Mouse (Mus musculus): ENCODE results near the gene Eif3d. TPM values are rescaled to one million over a fixed set of nuclear protein-coding genes. Genes with fewer than 3 reads are reported as not detected.
"Not testable (repeated sequence)": the region's sequence is repeated elsewhere in the genome, so short reads cannot be mapped to it uniquely, and the experiment has no call there.

Gene Eif3d
- 15.2 and 40.0 TPM in 2 replicates for polyA plus RNA-seq (2012; ENCODE audit: insufficient read depth, low replicate concordance)

DNA sequence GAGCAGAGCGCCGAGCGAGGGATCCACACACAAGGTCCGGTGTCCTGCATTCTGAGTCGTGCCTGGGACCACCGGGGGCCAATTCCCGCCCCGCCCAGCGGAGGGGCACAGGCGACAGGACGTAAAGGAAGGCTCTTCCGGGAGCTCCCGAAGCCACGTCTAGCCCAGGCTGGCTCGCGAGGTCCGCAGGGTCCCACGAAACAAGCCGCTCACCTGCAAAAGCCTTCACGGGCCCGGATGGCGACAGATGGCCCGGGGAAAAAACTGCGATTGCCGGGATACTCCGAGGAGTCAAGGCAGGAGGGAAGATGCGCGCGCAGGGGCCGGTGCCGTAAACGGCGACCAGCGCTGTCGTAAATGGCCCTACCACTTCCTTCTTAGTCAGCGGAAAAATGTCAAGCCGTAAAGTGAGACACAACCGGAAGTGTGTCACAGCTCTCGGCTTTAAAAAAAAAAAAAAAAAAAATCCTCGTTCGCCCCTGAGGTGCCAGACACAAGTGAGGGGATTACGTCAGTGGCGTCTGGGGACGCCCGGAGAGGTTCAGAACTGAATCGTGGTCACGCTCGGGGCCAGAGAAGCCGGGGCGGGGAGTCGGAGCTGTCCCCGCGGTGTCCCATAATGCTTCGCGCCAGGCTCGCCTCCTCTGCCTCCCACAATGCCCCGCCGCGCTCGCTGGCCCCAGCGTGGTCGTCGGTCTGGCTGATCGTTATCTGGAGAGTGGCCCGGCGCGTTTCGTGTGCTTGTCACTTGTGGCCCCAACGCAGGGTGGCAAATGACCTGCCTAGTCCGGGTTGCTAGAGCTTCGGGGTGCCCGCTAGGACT, at the start of gene Eif3d:
Gene Eif3d, minus strand, starts transcription at position 344 of the 823 bp plus-strand sequence.
- H3K27me3 ChIP-seq (replicated peaks) = peaks cover under 1% of the 10 kb centered on the region
- peaks cover 36% of the 10 kb centered on the region for H3K36me3 ChIP-seq (replicated peaks; ENCODE audit: low read length)
- TF ChIP-seq GATA1 (IDR thresholded peaks at IDR 0.05; ENCODE audit: borderline replicate concordance, low read length) (0 out of 3 replicates have a peak, but pooled peaks have one; percentile 43), FLI1 (IDR thresholded peaks at IDR 0.05; ENCODE audit: low read length) (peak; percentile 53; the same call in 1 of the 2 replicates)
- H3K4me3 ChIP-seq (replicated peaks) = peak within 1 kb of the TSS; percentile 97
- H3K9me3 ChIP-seq = no peaks in the 10 kb centered on the region
- peaks cover 63% of the 10 kb centered on the region for H3K4me1 ChIP-seq

DNA sequence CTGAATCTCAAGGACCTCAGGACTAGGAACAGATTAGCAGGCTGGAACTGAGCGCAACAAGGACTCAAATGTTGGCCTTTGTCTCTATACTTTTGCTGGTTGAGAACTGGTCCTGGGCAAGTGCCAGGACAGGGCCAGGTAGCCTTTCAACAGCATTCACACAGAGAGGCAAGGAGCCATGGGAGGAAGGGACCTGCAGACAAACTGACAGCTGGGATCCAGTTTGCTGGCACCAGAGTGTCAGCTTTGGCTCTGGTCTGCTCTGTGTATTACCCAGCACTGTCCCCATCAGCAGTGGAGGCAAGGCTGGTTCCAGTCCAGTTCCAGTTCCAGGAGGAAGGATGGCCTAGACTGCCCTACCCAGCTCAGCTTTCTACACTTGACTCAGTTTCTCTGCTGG, 43.4 kb upstream of the Eif3d start:
- Histone ChIP-seq H3K4me1 (peaks cover 25% of the 10 kb centered on the region), H3K9me3 (peaks cover 20% of the 10 kb centered on the region), H3K27me3 (replicated peaks) (peaks cover 69% of the 10 kb centered on the region), H3K4me3 (replicated peaks) (no peak overlapping the region), H3K36me3 (replicated peaks; ENCODE audit: low read length) (no peaks in the 10 kb centered on the region)
- TF ChIP-seq GATA1 (IDR thresholded peaks at IDR 0.05; ENCODE audit: borderline replicate concordance, low read length) = no peak
- TF ChIP-seq FLI1 (IDR thresholded peaks at IDR 0.05; ENCODE audit: low read length) = no peak

DNA sequence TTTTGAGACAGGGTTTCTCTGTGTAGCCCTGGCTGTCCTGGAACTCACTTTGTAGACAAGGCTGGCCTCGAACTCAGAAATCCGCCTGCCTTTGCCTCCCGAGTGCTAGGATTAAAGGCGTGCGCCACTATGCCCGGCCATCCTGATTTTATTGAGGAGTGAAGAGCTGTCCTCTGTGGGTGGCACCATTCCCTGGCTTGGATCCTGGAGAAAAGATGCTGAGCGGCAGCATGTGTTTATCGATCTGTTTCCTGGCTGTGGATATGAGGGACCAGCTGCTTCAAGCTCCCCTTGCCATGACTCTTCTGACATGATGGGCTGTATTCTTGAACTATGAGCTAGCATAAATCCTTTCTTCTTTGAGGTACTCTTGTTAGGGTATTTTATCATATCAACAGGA, 37.6 kb upstream of the Eif3d start:
- not testable (repeated sequence) for H3K36me3 ChIP-seq (replicated peaks; ENCODE audit: low read length); H3K4me1 ChIP-seq; H3K4me3 ChIP-seq (replicated peaks)
- H3K27me3 ChIP-seq (replicated peaks) = peaks cover 70% of the 10 kb centered on the region
- peaks cover 20% of the 10 kb centered on the region for H3K9me3 ChIP-seq

- TF ChIP-seq FLI1 (IDR thresholded peaks at IDR 0.05; ENCODE audit: low read length) = no peak
- no peak for TF ChIP-seq GATA1 (IDR thresholded peaks at IDR 0.05; ENCODE audit: borderline replicate concordance, low read length)
- peaks cover 75% of the 10 kb centered on the region for H3K27me3 ChIP-seq (replicated peaks)
Measured at GRCm38 (mm10) chr15:78003929-78004328, 33.3 kb upstream of the Eif3d start.

GRCm38 (mm10) chr15:78001400-78001799, 30.8 kb upstream of the Eif3d start:
- Histone ChIP-seq H3K4me3 (replicated peaks) (no peak overlapping the region), H3K36me3 (replicated peaks; ENCODE audit: low read length) (no peaks in the 10 kb centered on the region), H3K4me1 (no peaks in the 10 kb centered on the region; the same call in 1 of the 2 replicates), H3K9me3 (no peaks in the 10 kb centered on the region), H3K27me3 (replicated peaks) (peaks cover 69% of the 10 kb centered on the region)
- TF ChIP-seq GATA1 (IDR thresholded peaks at IDR 0.05; ENCODE audit: borderline replicate concordance, low read length) (no peak), FLI1 (IDR thresholded peaks at IDR 0.05; ENCODE audit: low read length) (no peak)

More at GRCm38 (mm10) chr15:78003929-78004328, 33.3 kb upstream of the Eif3d start:
- Histone ChIP-seq H3K4me3 (replicated peaks) (no peak overlapping the region), H3K36me3 (replicated peaks; ENCODE audit: low read length) (no peaks in the 10 kb centered on the region), H3K9me3 (no peaks in the 10 kb centered on the region), H3K4me1 (no peaks in the 10 kb centered on the region; the same call in 1 of the 2 replicates)

GRCm38 (mm10) chr15:77988541-77988940, 17.9 kb upstream of the Eif3d start:
- H3K4me1 ChIP-seq = no peaks in the 10 kb centered on the region
- no peaks in the 10 kb centered on the region for H3K36me3 ChIP-seq (replicated peaks; ENCODE audit: low read length)
- no peak overlapping the region for H3K4me3 ChIP-seq (replicated peaks)
- H3K27me3 ChIP-seq (replicated peaks) = peaks cover 65% of the 10 kb centered on the region
- H3K9me3 ChIP-seq = no peaks in the 10 kb centered on the region
- no peak for TF ChIP-seq FLI1 (IDR thresholded peaks at IDR 0.05; ENCODE audit: low read length)
- TF ChIP-seq GATA1 (IDR thresholded peaks at IDR 0.05; ENCODE audit: borderline replicate concordance, low read length) = no peak

- TF ChIP-seq FLI1 (IDR thresholded peaks at IDR 0.05; ENCODE audit: low read length) (no peak), GATA1 (IDR thresholded peaks at IDR 0.05; ENCODE audit: borderline replicate concordance, low read length) (no peak)
- Histone ChIP-seq H3K9me3 (no peaks in the 10 kb centered on the region), H3K4me1 (peaks cover 9% of the 10 kb centered on the region; the same call in 1 of the 2 replicates), H3K36me3 (replicated peaks; ENCODE audit: low read length) (no peaks in the 10 kb centered on the region), H3K4me3 (replicated peaks) (no peak overlapping the region), H3K27me3 (replicated peaks) (peaks cover 70% of the 10 kb centered on the region)
Measured at GRCm38 (mm10) chr15:77983391-77983790, 12.8 kb upstream of the Eif3d start.

DNA sequence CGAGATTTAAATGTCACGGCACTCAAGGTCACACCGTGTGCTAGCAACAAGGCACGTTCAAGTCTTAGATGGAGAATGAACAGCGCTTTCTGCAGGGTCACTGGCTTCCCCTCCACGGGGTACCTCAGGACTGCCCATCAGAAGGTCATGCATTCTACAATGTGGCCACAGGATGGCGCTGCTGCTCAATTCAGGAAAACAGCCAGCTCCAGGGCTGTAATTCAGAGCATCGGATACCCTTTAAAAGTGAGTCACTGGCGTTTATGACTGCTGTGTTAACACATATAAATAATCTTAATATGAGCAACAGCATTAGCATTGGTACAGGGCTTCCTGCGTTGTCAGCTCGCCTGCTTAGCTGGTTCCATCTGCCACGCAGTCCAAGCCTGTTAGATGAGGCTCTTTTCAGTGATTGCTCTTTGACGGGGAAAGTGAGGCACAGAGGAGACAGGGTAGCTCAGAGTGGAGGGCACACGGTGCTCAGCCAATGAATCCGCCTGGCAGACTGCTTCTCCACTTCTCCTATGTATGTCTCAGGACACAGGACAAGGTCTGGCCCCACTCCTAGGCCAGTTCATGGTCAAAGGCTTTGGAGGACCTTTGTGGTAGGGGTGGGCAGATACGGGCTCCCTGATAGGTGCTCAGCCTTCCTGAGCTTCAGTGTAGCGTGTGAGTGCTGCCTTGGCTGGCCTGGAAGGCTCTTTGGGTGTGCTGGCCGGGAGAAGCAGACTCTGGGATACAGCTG, 11.8 kb upstream of the Eif3d start:
- Histone ChIP-seq H3K9me3 (no peaks in the 10 kb centered on the region), H3K4me3 (replicated peaks) (no peak overlapping the region), H3K36me3 (replicated peaks; ENCODE audit: low read length) (no peaks in the 10 kb centered on the region), H3K27me3 (replicated peaks) (peaks cover 72% of the 10 kb centered on the region), H3K4me1 (peaks cover 16% of the 10 kb centered on the region)
- no peak for TF ChIP-seq GATA1 (IDR thresholded peaks at IDR 0.05; ENCODE audit: borderline replicate concordance, low read length)
- TF ChIP-seq FLI1 (IDR thresholded peaks at IDR 0.05; ENCODE audit: low read length) = no peak

DNA sequence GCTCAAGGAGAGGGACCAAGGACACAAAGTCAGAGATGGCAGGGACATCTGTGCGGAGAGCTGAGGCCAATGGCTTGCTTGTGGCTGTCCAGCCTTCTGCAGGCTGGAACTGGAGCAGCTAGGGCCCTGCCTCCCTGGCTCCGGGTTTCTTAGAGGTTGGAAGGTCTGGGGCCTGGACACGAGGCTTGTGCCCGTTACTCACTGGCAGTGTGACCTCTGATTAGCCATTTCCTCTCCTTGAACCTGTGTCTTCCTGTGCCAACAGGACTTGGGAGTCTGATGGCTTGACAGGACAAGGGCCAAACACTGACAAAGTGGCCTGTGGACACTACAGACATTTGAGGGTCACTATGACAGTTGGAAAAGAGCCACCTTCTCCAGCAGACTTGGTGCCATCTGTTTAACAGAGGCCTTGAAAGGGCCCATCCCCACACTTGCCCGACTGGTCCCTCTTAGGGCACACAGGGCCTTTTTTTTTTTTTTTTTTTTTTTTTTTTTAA, 10.6 kb upstream of the Eif3d start:
- Histone ChIP-seq H3K4me3 (replicated peaks) (no peak overlapping the region), H3K4me1 (peaks cover 17% of the 10 kb centered on the region), H3K27me3 (replicated peaks) (peaks cover 69% of the 10 kb centered on the region), H3K9me3 (no peaks in the 10 kb centered on the region), H3K36me3 (replicated peaks; ENCODE audit: low read length) (no peaks in the 10 kb centered on the region)
- TF ChIP-seq GATA1 (IDR thresholded peaks at IDR 0.05; ENCODE audit: borderline replicate concordance, low read length) (no peak), FLI1 (IDR thresholded peaks at IDR 0.05; ENCODE audit: low read length) (no peak)

Measured in megakaryocyte, embryonic 14.5 days (primary cell).